Mouse (Mus musculus) frontal cortex, adult 2 months (tissue): ENCODE results near the gene Podxl. TPM values are rescaled to one million over a fixed set of nuclear protein-coding genes. Genes with fewer than 3 reads are reported as not detected.

Experiments used
- DNase-seq, 2 experiments: peaks; one replicate each; pipeline ENCODE4 v3.0.0; 2022; ENCODE audit warnings: low spot score in 1 of 2; ENCODE audit errors: extremely low spot score in 1 of 2
- polyA plus RNA-seq: library from polyadenylated mRNA; depleted of rRNA; stranded (reverse); fragments of >200 nt; gene quantifications from 2 replicates; pipeline ENCODE4 v1.2.3, GENCODE M21; 2012; rRNA removed

Gene Podxl
- 17.7 and 18.4 TPM in 2 replicates for polyA plus RNA-seq

DNA sequence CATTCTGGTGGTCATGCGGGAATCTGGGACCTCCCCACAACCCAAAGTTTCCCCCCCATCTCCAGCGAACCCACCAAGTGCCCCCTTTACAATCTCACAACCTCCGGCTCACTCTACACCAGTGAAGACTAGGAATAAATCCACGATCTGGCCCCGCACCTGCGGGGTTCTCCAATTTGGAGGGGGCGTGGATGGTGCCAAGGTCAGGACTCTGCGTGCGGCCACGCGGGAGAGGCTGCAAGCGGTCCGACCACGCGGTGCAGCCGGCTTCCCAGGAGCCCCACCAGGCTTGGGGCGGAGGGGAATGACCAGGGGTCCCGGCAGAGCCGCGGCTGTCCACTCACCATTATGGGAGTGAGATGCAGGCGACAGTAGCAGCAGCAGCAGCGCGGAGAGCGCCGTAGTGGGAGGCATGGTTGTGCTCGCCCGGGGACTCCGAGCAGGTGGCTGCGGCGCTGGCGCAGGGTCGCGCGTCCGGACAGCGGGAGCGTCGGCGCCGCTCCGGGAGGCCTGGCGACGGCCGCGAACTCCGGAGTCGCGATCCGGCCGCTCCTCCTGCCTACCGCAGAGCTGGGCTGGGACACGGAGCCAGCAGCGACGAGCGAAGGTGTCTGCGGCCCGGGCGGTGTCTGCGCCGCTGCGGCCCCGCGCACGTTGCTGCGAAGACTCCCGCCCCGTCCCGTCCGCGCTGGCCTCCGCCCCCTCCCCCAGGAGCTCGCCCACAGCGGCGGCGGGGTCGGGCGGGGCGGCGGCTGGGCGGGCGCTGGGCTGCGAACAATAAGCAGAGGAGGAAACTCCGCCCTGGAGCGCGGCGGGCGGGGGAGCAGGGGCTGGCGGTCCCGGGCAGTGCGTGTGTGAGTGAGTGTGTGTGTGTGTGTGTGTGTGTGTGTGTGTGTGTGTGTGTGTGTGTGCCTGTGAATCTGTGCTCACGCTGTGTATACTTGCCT lies at the start of gene Podxl:
Gene Podxl (minus strand): TSS at position 747 of the 947 bp plus-strand sequence.
- peak in 1 of 2 experiments; percentile 42 for DNase-seq

- no peak for DNase-seq
These were observed 48.9 kb upstream of the Podxl start for GRCm38 (mm10) chr6:31612560-31613270.

- no peak for DNase-seq
These were observed 42.6 kb upstream of the Podxl start for GRCm38 (mm10) chr6:31606429-31606828.

GRCm38 (mm10) chr6:31604629-31605265 lies 41.0 kb upstream of the Podxl start:
- no peak for DNase-seq

DNA sequence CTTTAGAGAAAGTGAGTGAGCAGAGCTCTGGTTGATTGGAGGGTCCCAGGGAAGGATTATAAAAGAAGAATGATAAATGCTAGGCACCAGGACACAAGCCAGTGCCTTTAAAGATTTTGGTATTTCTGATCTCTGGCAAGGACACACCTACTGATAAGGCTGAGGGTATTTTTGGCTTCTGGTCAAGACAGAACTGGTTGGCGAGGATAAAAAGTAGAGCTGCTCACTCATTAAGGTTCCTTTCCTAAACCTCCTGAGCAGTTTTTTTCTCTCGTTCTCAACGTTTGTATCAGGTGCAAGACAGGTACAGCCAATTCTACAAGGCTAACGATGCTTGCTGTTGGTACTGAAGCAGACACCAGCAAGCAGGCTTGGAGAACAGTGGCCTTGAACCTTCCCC lies 38.7 kb upstream of the Podxl start:
- DNase-seq, result no peak

DNA sequence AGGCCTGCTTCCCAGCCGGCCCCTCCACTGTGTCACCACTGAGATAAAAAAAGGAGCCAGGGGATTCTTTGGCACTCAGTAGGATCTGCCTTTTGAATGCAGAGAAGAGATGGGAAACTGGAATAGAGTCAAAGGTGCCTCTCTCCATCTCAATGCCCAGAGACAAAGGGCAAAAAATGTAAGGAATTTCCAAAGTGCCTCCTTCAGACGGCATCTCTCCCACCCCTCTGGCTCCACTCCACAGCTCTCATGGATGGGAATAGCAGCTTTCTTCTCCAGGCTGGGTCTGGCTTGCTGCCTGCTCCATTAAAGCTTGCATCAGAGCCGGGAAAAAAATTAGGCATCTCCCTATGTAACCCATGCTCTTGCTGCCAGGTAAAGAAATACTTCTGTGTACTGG lies 37.4 kb upstream of the Podxl start:
- DNase-seq, result peak in 1 of 2 experiments; percentile 47

GRCm38 (mm10) chr6:31599863-31600262 lies 36.1 kb upstream of the Podxl start:
- DNase-seq, result no peak

- no peak for DNase-seq
These were observed 34.6 kb upstream of the Podxl start for GRCm38 (mm10) chr6:31598349-31598911.

GRCm38 (mm10) chr6:31597136-31597460 lies 33.3 kb upstream of the Podxl start:
- no peak for DNase-seq

GRCm38 (mm10) chr6:31596346-31597135 lies 32.8 kb upstream of the Podxl start:
- peak; percentile 46 to 48 for DNase-seq

DNA sequence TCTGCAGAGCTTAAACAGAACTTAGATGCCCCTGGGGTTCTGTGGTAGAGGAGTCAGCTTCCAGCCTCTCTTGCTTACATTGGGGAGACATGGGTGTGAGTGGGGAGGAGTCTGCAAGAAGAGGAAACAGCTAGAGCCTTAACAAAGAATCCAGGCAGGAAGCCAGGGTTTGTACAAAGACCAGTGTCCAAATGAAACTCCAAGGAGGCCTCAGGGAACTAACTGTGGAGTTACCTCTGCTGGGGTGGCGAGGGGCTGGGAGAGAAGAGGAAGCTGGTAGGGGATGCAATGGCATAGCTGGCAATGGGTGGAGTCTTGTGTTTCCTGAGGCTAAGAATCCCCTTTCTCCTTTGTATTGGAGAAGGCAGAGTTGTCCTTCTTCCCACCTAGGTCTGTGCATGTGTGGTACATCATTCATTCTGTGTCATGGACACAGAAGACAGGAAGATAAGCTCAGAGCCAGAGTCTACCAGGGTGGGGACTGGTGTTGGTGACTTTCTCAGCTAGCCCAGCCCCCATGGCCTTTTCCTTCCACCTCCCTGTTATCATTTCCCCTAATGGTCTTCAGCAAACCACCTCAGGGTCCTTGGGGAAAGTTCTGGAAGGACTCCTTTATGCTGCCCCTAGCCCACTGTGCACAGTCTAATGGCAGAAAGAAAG lies 28.9 kb upstream of the Podxl start:
- DNase-seq, result no peak

GRCm38 (mm10) chr6:31592128-31592527 lies 28.3 kb upstream of the Podxl start:
- DNase-seq, result no peak

DNA sequence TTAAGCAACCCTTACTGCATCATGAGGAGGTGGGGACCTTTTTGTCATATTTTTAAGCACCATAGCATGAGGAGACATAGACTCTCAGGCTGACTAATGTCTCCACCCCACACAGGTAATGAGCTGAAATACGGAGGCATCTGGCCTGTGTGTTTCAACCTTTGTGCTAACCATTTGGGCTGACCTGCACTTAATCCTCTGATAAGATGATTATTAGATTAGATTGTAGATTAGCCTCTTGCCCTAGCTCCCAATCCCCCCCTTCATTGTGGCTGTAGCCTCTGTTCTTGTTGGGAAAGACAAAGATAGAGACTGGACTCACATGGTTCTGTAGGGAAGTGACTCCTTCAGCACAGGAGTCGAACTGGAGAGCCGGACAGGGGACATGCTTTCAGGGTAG lies 27.9 kb upstream of the Podxl start:
- no peak for DNase-seq

- no peak for DNase-seq
These were observed 27.0 kb upstream of the Podxl start for GRCm38 (mm10) chr6:31590754-31591153.

GRCm38 (mm10) chr6:31589268-31589667 lies 25.5 kb upstream of the Podxl start:
- no peak for DNase-seq

DNA sequence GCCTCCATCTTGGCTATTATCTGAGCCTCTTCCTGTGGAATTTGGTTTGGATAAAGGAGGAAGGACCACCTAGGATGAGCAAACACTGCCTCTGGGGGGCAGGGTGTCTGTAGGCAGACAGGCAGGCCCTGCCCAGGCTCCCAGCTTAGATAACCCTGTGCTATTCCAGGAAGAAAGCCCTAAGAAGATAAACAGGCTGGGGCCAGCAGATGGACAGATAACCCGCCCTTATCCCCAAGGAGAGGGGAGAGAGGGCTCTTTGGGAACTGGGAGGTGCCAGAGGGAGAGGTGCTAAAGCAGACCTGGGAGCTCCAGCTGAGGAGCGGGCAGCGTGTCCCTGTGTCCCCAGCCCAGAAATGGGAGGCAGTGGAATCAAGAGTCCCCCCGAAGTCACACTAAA lies 23.9 kb upstream of the Podxl start:
- no peak for DNase-seq

DNA sequence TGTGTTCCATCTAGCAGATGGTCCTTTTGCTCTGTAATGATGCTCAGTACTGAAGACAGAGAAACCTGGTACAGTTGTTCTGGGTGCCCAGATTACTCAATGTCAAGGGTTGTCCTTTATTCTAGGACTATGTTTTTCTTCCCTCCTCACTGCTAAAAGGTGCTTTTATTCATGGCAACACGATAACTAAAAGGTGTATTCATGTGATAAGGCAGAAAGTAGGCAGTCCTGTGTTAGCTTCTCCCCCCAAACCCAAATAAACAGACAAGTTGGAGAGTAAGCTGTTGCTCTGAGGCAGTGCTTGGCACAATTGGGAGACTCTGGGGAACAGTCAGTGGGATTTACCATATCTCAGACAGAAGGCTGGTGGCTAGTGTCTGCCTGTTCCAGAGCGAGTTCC lies 22.3 kb upstream of the Podxl start:
- no peak for DNase-seq

DNA sequence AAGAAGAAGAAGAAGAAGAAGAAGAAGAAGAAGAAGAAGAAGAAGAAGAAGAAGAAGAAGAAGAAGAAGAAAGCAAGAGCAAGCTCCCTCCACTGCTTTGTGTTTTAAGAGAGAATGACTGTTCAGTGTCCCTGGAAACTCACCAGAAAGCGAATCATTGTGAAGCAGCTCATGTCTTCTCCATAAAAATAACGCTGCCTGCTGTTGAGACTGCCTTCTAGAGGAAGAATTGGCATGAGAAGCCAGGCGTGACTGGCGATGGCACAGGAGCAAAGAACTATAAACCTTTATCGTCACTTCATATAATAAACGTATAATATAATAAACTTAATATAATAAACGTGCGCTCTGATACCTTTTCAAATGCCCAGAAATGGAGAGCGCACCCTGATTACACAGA lies 12.4 kb upstream of the Podxl start:
- DNase-seq, result peak; percentile 33 to 75

- DNase-seq, result peak; percentile 58 to 72
These were observed 11.3 kb upstream of the Podxl start for GRCm38 (mm10) chr6:31575063-31575462.

GRCm38 (mm10) chr6:31571459-31571858 lies 7.7 kb upstream of the Podxl start:
- DNase-seq, result no peak
